ENCODE assay signal across 9 mouse cellular contexts in the genomic region with DNA sequence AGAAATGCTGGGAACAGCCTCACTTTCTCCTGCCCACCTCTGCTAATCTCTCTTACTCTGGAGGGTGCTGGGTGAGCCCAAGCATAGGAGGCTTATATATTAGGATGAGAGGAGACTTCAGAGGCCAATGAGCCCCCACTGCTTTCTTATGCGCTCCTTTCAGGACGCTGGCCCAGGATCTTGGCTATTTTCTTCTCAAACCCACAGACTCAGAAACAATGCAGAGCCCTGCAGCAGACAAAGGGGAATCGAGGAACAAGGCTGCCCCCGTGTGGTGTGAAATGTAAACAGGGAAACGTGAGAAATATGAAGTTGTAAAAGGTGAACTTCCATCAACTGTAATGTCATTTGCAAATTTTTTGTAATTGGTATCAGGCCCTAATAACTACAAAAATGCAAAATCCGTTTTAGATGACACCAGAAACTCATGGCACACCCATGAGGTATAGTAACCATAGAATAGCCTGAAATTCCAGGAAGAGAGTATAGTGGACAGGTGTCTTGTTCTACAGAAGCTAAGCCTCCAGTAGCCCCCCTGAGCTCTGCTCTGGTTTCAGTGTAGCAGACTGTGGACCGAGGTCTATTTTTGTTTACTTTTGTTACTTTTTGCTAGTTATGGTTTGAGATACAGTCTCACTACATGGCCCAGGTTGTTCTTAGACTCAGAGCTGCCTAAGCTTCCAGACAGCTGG. TPM values are rescaled to one million over a fixed set of nuclear protein-coding genes. Genes with fewer than 3 reads are reported as not detected.
DNase-seq lines count a peak whose midpoint lies in the region; TF ChIP-seq lines count a peak whose summit lies in the region.
"Had no signal": no experiment of that assay in that cellular context is flagged by ENCODE, and none has a peak within 500 bp of the region (broad histone marks: within the 10 kb centered on the region; RNA-seq: fewer than 3 reads in every experiment).

No protein-coding gene starts in this region.

- H3K9me3 ChIP-seq in ES-E14 (ENCODE audit: control insufficient read depth, insufficient read depth, low read depth, low read length) = no peaks in the 10 kb centered on the region
- no peaks in the 10 kb centered on the region for H3K9me3 ChIP-seq in hindbrain, embryonic 10.5 days
- H3K9me3 ChIP-seq: stomach, embryonic 15.5 days had no signal

- 15% methylated on average over 7 of the region's 7 CpGs for WGBS in hindbrain, embryonic 10.5 days

- H3K27ac ChIP-seq in ES-E14 (ENCODE audit: insufficient read depth, low read depth, low read length, poor library complexity, severe bottlenecking) = no peak overlapping the region
- peak overlapping the region; percentile 35; the same call in 1 of the 2 replicates for H3K27ac ChIP-seq in hindbrain, embryonic 10.5 days
- H3K27ac ChIP-seq: stomach, embryonic 15.5 days had no signal

- no peak overlapping the region for H3K4me3 ChIP-seq in ES-E14 (ENCODE audit: insufficient read depth in 1 of 2, low read depth in 1 of 2, low read length in 2 of 2, poor library complexity in 1 of 2, severe bottlenecking in 1 of 2)
- no peak overlapping the region for H3K4me3 ChIP-seq in hindbrain, embryonic 10.5 days
- H3K4me3 ChIP-seq: stomach, embryonic 15.5 days had no signal

- no peak overlapping the region for H3K9ac ChIP-seq in ES-E14 (ENCODE audit: insufficient read depth, low read depth, low read length, poor library complexity, severe bottlenecking)
- H3K9ac ChIP-seq: stomach, embryonic 15.5 days had no signal

- intact Hi-C loops in left cerebral cortex, postnatal 10 days (cut with DNase I) = loop anchor here (2.0 kb wide), 2 partner anchors 197 to 305 kb away; no protein-coding TSS in a partner anchor

- DNase-seq in heart, adult 8-10 months (ENCODE audit: low spot score) = peak; percentile 7
- DNase-seq in heart, adult 9 months (ENCODE audit: low spot score in 2 of 2) = no peak
- peak; percentile 20 for DNase-seq in ES-E14 (ENCODE audit: low read depth, low spot score)
- peak; percentile 84 to 89 for DNase-seq in cerebellum, postnatal 10 days
- DNase-seq in hindbrain, embryonic 10.5 days (ENCODE audit: low spot score) = peak; percentile 53
- peak; percentile 35 to 56 for DNase-seq in left cerebral cortex, postnatal 10 days (ENCODE audit: extremely low spot score in 1 of 2, low spot score in 2 of 2)
- peak; percentile 38 for DNase-seq in neural tube, embryonic 10.5 days (ENCODE audit: extremely low spot score, low spot score)
- DNase-seq in gastrocnemius, adult 18-20 months (ENCODE audit: low spot score) = no peak

- no peaks in the 10 kb centered on the region for H3K27me3 ChIP-seq in hindbrain, embryonic 10.5 days (ENCODE audit: insufficient read depth, poor library complexity, severe bottlenecking)
- H3K27me3 ChIP-seq: stomach, embryonic 15.5 days had no signal

- no peaks in the 10 kb centered on the region for H3K36me3 ChIP-seq in ES-E14 (ENCODE audit: control insufficient read depth, insufficient read depth, low read length, poor library complexity, severe bottlenecking)
- no peaks in the 10 kb centered on the region for H3K36me3 ChIP-seq in hindbrain, embryonic 10.5 days
- H3K36me3 ChIP-seq: stomach, embryonic 15.5 days had no signal

- in situ Hi-C loops in ES-E14 (cut with MboI; ENCODE audit: low sequenced_read_pairs in 2 of 2, unreplicated experiment in 2 of 2) = loop anchor here in 1 of 2 experiments (25.0 kb wide), 1 partner anchor 311 kb away; no protein-coding TSS in a partner anchor

- no peaks in the 10 kb centered on the region for H3K4me1 ChIP-seq in ES-E14 (ENCODE audit: control insufficient read depth in 2 of 2, insufficient read depth in 2 of 2, low read length in 2 of 2, poor library complexity in 1 of 2)
- H3K4me1 ChIP-seq in hindbrain, embryonic 10.5 days (replicated peaks) = no peaks in the 10 kb centered on the region

TF ChIP-seq in ES-E14, 5 proteins besides CTCF, POLR2A, EP300 and RAD21:
- TF ChIP-seq MAFK (IDR thresholded peaks at IDR 0.05; ENCODE audit: insufficient read depth, low read depth, low read length) = no peak
- no peak for TF ChIP-seq ZNF384 (IDR thresholded peaks at IDR 0.05; ENCODE audit: low read depth, low read length)
- no peak for TF ChIP-seq HCFC1 (IDR thresholded peaks at IDR 0.05; ENCODE audit: borderline replicate concordance, insufficient read depth, low read length)
- TF ChIP-seq CHD2 (IDR thresholded peaks at IDR 0.05; ENCODE audit: low read depth, low read length) = no peak
- peak; percentile 75; the same call in 1 of the 2 replicates for TF ChIP-seq ZC3H11A (IDR thresholded peaks at IDR 0.05; ENCODE audit: borderline replicate concordance, low read depth, low read length)

RNA-seq across cellular contexts. Expression of gene Tcf21, which starts 43.8 kb away (rescaled TPM):
- 10 to 100 TPM in 1 of 4 experiments, 1 to 10 TPM in 3; 8.2 to 11.1 (median 9.0) TPM for total RNA-seq in heart, adult 8-10 months (2022)
- total RNA-seq in ES-E14 (2012; rRNA removed) = not detected in 2 replicates
- polyA plus RNA-seq in hindbrain, embryonic 10.5 days (2016; fragmentation: Nextera tagmentation; extraction: Ambion mirVana) = 0.27 and 0.65 TPM in 2 replicates
- not detected for total RNA-seq in left cerebral cortex, postnatal 10 days (2021)
- total RNA-seq in gastrocnemius, adult 18-20 months (2021) = not detected

RNA-seq across cellular contexts. Expression of gene Tbpl1, which starts 44.4 kb away (rescaled TPM):
- 10 to 100 TPM; 13.6 to 23.7 (median 16.2) TPM for total RNA-seq in heart, adult 8-10 months (2022)
- total RNA-seq in ES-E14 (2012; rRNA removed) = 19.9 and 26.8 TPM in 2 replicates
- polyA plus RNA-seq in hindbrain, embryonic 10.5 days (2016; fragmentation: Nextera tagmentation; extraction: Ambion mirVana) = 98.9 and 100 TPM in 2 replicates
- 10 to 100 TPM; 65.2 to 68.5 TPM for total RNA-seq in left cerebral cortex, postnatal 10 days (2021)
- total RNA-seq in gastrocnemius, adult 18-20 months (2021) = 10 to 100 TPM; 16.6 to 19.1 TPM

Comparison
In these comparisons a context has a peak if more than half of its experiments do, and no peak if none do; other contexts are left out.
1. DNase-seq: peak in heart, adult 8-10 months (single experiment), ES-E14 (single experiment), cerebellum, postnatal 10 days (2 of 2), hindbrain, embryonic 10.5 days (single experiment), left cerebral cortex, postnatal 10 days (2 of 2) and neural tube, embryonic 10.5 days (single experiment); none in heart, adult 9 months (0 of 2) and gastrocnemius, adult 18-20 months (single experiment).